Mouse (Mus musculus) monocyte, adult 2 months (primary cell): ENCODE results near the gene Atp2a2.

Source experiments
- DNase-seq, 2 experiments: peaks; one replicate each; pipeline ENCODE4 v3.0.0; 2022; ENCODE audit warnings: low spot score in 2 of 2, low read depth in 1 of 2

Gene Atp2a2

GRCm38 (mm10) chr5:122520254-122521129, 18.5 kb upstream of the Atp2a2 start:
- no peak for DNase-seq

GRCm38 (mm10) chr5:122519043-122519660, 17.1 kb upstream of the Atp2a2 start:
- DNase-seq: no peak

GRCm38 (mm10) chr5:122518247-122518646, 16.2 kb upstream of the Atp2a2 start:
- DNase-seq: no peak

- DNase-seq: no peak
Measured at GRCm38 (mm10) chr5:122516901-122517300, 14.9 kb upstream of the Atp2a2 start.

- DNase-seq: no peak
Measured at GRCm38 (mm10) chr5:122516029-122516730, 14.2 kb upstream of the Atp2a2 start.

- no peak for DNase-seq
Measured at GRCm38 (mm10) chr5:122514127-122514521, 12.1 kb upstream of the Atp2a2 start.

GRCm38 (mm10) chr5:122513421-122514126, 11.5 kb upstream of the Atp2a2 start:
- DNase-seq: no peak

GRCm38 (mm10) chr5:122512011-122512410, 10.0 kb upstream of the Atp2a2 start:
- DNase-seq: no peak

GRCm38 (mm10) chr5:122511405-122511804, 9.4 kb upstream of the Atp2a2 start:
- no peak for DNase-seq

- no peak for DNase-seq
Measured at GRCm38 (mm10) chr5:122510651-122511157, 8.7 kb upstream of the Atp2a2 start.

GRCm38 (mm10) chr5:122509608-122510007, 7.6 kb upstream of the Atp2a2 start:
- peak; percentile 35 to 58 for DNase-seq

GRCm38 (mm10) chr5:122508861-122509306, 6.9 kb upstream of the Atp2a2 start:
- no peak for DNase-seq

GRCm38 (mm10) chr5:122507396-122507795, 5.4 kb upstream of the Atp2a2 start:
- DNase-seq: no peak

GRCm38 (mm10) chr5:122506462-122506861, 4.4 kb upstream of the Atp2a2 start:
- no peak for DNase-seq

GRCm38 (mm10) chr5:122505554-122505953, 3.5 kb upstream of the Atp2a2 start:
- DNase-seq: no peak

GRCm38 (mm10) chr5:122503760-122504119, 1.7 kb upstream of the Atp2a2 start:
- no peak for DNase-seq

GRCm38 (mm10) chr5:122503015-122503759, 1.2 kb upstream of the Atp2a2 start:
- no peak for DNase-seq

- DNase-seq: peak in 1 of 2 experiments; percentile 15
Measured at GRCm38 (mm10) chr5:122501101-122502076, 636 bp downstream of the Atp2a2 start.

GRCm38 (mm10) chr5:122500563-122500962, 1.5 kb downstream of the Atp2a2 start:
- no peak for DNase-seq
